8 mouse cellular contexts compared by ENCODE assay signal in the genomic region with DNA sequence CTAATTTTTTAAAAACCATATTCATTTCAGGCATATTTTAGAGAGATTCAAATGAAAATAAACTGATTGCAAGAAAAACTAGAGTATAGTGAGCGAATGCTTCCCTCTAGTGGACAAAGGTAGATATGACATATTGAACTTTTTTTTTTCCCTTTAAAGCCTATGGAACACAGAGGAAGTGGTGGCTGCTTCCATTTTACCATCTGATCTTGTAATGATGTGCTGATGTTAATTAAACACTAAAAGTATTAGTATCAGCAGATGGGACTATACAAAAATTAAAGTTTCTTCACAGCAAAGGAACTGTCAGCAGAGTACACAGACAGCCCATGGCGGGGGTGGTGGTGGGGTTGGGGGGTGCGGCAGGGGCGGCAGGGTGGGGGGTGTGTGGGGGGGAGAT. TPM values are rescaled to one million over a fixed set of nuclear protein-coding genes. Genes with fewer than 3 reads are reported as not detected.
DNase-seq lines count a peak whose midpoint lies in the region; ATAC-seq and TF ChIP-seq lines count a peak whose summit lies in the region.

No protein-coding gene starts in this region.

- no peak for TF ChIP-seq EP300 in heart, adult 2 months (IDR thresholded peaks at IDR 0.05; ENCODE audit: insufficient read depth, low read depth, low read length)
- no peak for TF ChIP-seq EP300 in CH12.LX (IDR thresholded peaks at IDR 0.05; ENCODE audit: low read length)

- H3K27me3 ChIP-seq in heart, adult 2 months (ENCODE audit: control insufficient read depth, insufficient read depth, low read length) = no peaks in the 10 kb centered on the region
- H3K27me3 ChIP-seq in CH12.LX (replicated peaks) = no peaks in the 10 kb centered on the region

- H3K36me3 ChIP-seq in heart, adult 2 months (ENCODE audit: control insufficient read depth, insufficient read depth, low read length) = no peaks in the 10 kb centered on the region
- no peaks in the 10 kb centered on the region for H3K36me3 ChIP-seq in CH12.LX (replicated peaks in 1 of 2; ENCODE audit: control insufficient read depth in 1 of 2, insufficient read depth in 1 of 2, low read length in 1 of 2)

- H3K79me2 ChIP-seq in heart, adult 2 months (replicated peaks; ENCODE audit: control insufficient read depth, insufficient read depth, low read length) = no peaks in the 10 kb centered on the region
- no peaks in the 10 kb centered on the region for H3K79me2 ChIP-seq in CH12.LX (replicated peaks; ENCODE audit: control insufficient read depth, extremely low read depth, insufficient read depth, poor library complexity, severe bottlenecking)

- in situ Hi-C loops in CH12.LX (cut with MboI; ENCODE audit: low pct_ligation_motif_present, low pct_unique_long_range_greater_than_20kb, low sequenced_read_pairs) = no loop called here

- peak; percentile 83 for TF ChIP-seq RAD21 in CH12.LX (IDR thresholded peaks at IDR 0.05; ENCODE audit: low read depth, low read length)

- H3K4me3 ChIP-seq in heart, adult 2 months = no peak overlapping the region
- H3K4me3 ChIP-seq in CH12.LX (replicated peaks in 1 of 3; ENCODE audit: low read depth in 2 of 3, low read length in 2 of 3, poor library complexity in 1 of 3) = no peak overlapping the region

- TF ChIP-seq POLR2A in heart, adult 2 months (IDR thresholded peaks at IDR 0.05; ENCODE audit: insufficient read depth, low read depth, low read length) = no peak
- TF ChIP-seq POLR2A in CH12.LX (IDR thresholded peaks at IDR 0.05; ENCODE audit: low read depth, low read length) = no peak

- TF ChIP-seq CTCF in heart, adult 2 months (IDR thresholded peaks at IDR 0.05) = peak; percentile 87
- TF ChIP-seq CTCF in CH12.LX (conservative IDR thresholded peaks at IDR 0.05 in 1 of 2, IDR thresholded peaks at IDR 0.05 in 1 of 2; ENCODE audit: low read depth in 2 of 2, low read length in 2 of 2) = peak in 1 of 2 experiments; percentile 72; a peak in 3 of 4 replicates

- peak; percentile 87 for ATAC-seq in megakaryocyte progenitor cell, adult 5-6 weeks (replicated peaks; ENCODE audit: poor library complexity)

- no peak for DNase-seq in heart, adult 2 months
- DNase-seq in heart, postnatal 14 days = no peak
- peak; percentile 50 for DNase-seq in CH12.LX (ENCODE audit: extremely low read depth)
- DNase-seq in embryo, embryonic 11.5 days (ENCODE audit: low read depth, low spot score) = peak; percentile 34
- DNase-seq in cerebellum, adult 18-20 months = no peak
- no peak for DNase-seq in adrenal gland, postnatal 14 days
- DNase-seq in layer of hippocampus, postnatal 10 days (ENCODE audit: low spot score in 2 of 2) = no peak

- no peaks in the 10 kb centered on the region for H3K9me3 ChIP-seq in CH12.LX (replicated peaks; ENCODE audit: low read length)

- 65% methylated on average over 4 of the region's 4 CpGs for WGBS in heart, adult 2 months

- H3K27ac ChIP-seq in heart, adult 2 months = no peak overlapping the region
- H3K27ac ChIP-seq in CH12.LX (ENCODE audit: insufficient read depth, low read depth) = no peak overlapping the region

- dilution Hi-C loops in CH12.LX (cut with MboI; ENCODE audit: extremely low pct_ligation_motif_present, extremely low pct_unique_long_range_greater_than_20kb, low sequenced_read_pairs) = no loop called here

- no peaks in the 10 kb centered on the region for H3K4me1 ChIP-seq in heart, adult 2 months (ENCODE audit: control insufficient read depth, insufficient read depth, low read length)
- H3K4me1 ChIP-seq in CH12.LX (ENCODE audit: control insufficient read depth in 1 of 2, insufficient read depth in 2 of 2) = 0 out of 4 replicates have a peak, but pooled peaks cover 0 to 5% of the 10 kb centered on the region in 2 experiments

- intact Hi-C loops in heart, adult 2 months (cut with DNase I) = loop anchor here (1.0 kb wide), 1 partner anchor 152 kb away; no protein-coding TSS in a partner anchor
- intact Hi-C loops in heart, postnatal 14 days (cut with DNase I) = no loop called here

- no peak overlapping the region for H3K9ac ChIP-seq in heart, adult 2 months (ENCODE audit: low read depth, low read length)
- no peak overlapping the region for H3K9ac ChIP-seq in CH12.LX (ENCODE audit: insufficient read depth, low read depth)

- peak overlapping the region; percentile 44; the same call in 1 of the 2 replicates for H3K4me2 ChIP-seq in CH12.LX (ENCODE audit: insufficient read depth, low read depth, poor library complexity, severe bottlenecking)

TF ChIP-seq in CH12.LX, 34 proteins besides CTCF, POLR2A, EP300 and RAD21:
- TF ChIP-seq RCOR1 (conservative IDR thresholded peaks at IDR 0.05; ENCODE audit: low read depth, low read length) (no peak), ZC3H11A (IDR thresholded peaks at IDR 0.05; ENCODE audit: low read depth, low read length) (no peak), SMC3 (IDR thresholded peaks at IDR 0.05; ENCODE audit: low read depth, low read length) (peak; percentile 49), MAX (IDR thresholded peaks at IDR 0.05; ENCODE audit: low read length) (no peak), JUN (IDR thresholded peaks at IDR 0.05; ENCODE audit: insufficient read depth, low read depth, low read length) (no peak), ZNF384 (IDR thresholded peaks at IDR 0.05; ENCODE audit: low read depth, low read length) (peak; percentile 94)

RNA-seq across cellular contexts. Expression of gene Sptssb, which starts 48.3 kb away (rescaled TPM):
- total RNA-seq in heart, adult 2 months (2021) = not detected
- 0.41 TPM in 1 of 2 replicates, not detected in the other for polyA plus RNA-seq in heart, adult 2 months (2012; rRNA removed)
- total RNA-seq in heart, postnatal 14 days (2021) = not detected
- total RNA-seq in CH12.LX (2012; rRNA removed) (not detected in 2 replicates), CH12.LX (2014; rRNA removed) (not detected in 2 replicates)
- not detected in 2 replicates for polyA plus RNA-seq in CH12.LX (2012; ENCODE audit: insufficient read length, low read depth)
- not detected in 2 replicates for total RNA-seq in megakaryocyte progenitor cell, adult 5-6 weeks (2015)
- total RNA-seq in megakaryocyte progenitor cell, adult 5-6 weeks (2017) = not detected in 2 replicates
- not detected in 2 replicates for total RNA-seq in adrenal gland, postnatal 14 days (2021)
- 1 to 10 TPM; 1.7 to 3.0 TPM for total RNA-seq in layer of hippocampus, postnatal 10 days (2021)

Comparison
In these comparisons a context has a peak if more than half of its experiments do, and no peak if none do; other contexts are left out.
1. DNase-seq: peak in CH12.LX (single experiment) and embryo, embryonic 11.5 days (single experiment); none in heart, adult 2 months (0 of 2), heart, postnatal 14 days (0 of 2), cerebellum, adult 18-20 months (0 of 2), adrenal gland, postnatal 14 days (single experiment) and layer of hippocampus, postnatal 10 days (0 of 2).